Mouse (Mus musculus): ENCODE results near the gene Oip5.

- TF ChIP-seq MAFK (IDR thresholded peaks at IDR 0.05; ENCODE audit: insufficient read depth, low read depth, low read length) (no peak), ZNF384 (IDR thresholded peaks at IDR 0.05; ENCODE audit: low read depth, low read length) (no peak), CHD2 (IDR thresholded peaks at IDR 0.05; ENCODE audit: low read depth, low read length) (no peak), ZC3H11A (IDR thresholded peaks at IDR 0.05; ENCODE audit: borderline replicate concordance, low read depth, low read length) (no peak)
Observed at GRCm38 (mm10) chr2:119561794-119562193, 56.5 kb downstream of the Oip5 start.
